Mouse (Mus musculus) gastrocnemius, postnatal 4 days (tissue): Measurements from ENCODE around the gene D630045J12Rik. TPM values are rescaled to one million over a fixed set of nuclear protein-coding genes. Genes with fewer than 3 reads are reported as not detected.

ENCODE experiments used
- DNase-seq, 2 experiments: peaks; one replicate each; pipeline ENCODE4 v3.0.0; 2021 to 2022; ENCODE audit warnings: low spot score in 2 of 2, mixed read lengths in 2 of 2
- total RNA-seq, 2 experiments: library from RNA; stranded (reverse); gene quantifications; 2 replicates each; pipeline ENCODE4 v1.2.3; 2021

D630045J12Rik gene
- total RNA-seq, 2 experiments from 2014 or later = 4.0 to 4.6 TPM

DNA sequence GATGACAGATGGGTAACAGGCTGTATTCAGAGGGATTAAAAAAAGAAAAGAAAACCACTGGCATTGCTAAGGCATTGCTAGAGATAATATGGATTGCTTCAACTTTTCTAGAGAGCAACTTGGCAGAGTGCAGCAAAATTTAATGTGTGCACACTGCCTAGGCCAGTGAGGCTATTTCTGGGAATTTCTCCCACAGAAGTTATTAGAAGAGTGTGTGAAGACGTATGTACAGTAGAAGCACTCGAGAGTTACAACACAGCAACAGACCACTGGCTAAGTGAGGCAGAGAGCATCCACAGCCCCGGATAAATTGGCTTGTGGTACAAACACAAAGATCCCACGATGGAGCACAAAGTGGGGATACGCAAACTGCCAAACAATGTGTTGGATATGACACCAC lies 11.0 kb downstream of the D630045J12Rik start:
- DNase-seq = no peak

DNA sequence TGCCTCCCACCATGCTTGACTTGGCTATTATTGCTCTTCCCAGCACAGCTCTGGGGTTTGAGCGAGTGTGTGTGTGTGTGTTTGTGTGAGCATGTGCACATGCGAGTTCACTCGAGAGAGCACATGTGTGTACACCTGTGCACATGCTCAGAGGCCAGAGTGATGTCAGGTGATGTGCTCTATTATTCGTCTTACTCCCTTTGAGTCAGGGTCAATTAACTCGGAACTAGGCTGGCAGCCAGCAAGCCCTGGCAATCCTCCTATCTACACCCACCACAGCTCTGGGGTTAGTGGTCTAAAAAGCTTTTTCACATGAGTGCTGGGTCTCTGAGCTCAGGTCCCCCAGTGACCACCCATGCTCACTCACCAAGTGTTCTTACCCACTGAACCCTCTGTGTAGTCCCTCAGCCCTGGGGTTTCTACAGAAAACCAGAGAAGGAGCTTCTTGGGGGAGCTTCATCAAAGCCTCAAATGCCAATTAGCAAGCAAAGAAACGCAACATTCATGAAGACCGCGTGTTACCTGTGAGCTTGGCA lies 11.4 kb downstream of the D630045J12Rik start:
- DNase-seq = no peak

DNA sequence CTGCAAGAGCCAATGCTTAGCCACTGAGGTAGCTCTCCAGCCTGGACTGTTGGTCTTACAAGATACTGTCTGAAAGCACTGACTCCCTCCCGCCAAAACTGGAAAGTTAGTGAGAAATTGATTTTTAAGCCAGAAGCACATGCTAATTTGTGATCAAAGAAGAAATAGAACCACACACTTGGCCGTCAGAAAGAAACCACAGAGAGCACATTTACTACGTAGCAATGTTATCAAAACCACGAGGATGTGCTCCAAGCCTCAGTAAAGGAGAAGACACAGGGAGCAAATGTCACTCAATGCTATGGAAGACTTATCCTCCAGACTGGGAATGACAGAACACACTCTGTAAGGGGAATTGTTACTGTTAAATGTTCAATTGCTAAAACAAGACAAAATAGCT lies 12.3 kb downstream of the D630045J12Rik start:
- DNase-seq = no peak

DNA sequence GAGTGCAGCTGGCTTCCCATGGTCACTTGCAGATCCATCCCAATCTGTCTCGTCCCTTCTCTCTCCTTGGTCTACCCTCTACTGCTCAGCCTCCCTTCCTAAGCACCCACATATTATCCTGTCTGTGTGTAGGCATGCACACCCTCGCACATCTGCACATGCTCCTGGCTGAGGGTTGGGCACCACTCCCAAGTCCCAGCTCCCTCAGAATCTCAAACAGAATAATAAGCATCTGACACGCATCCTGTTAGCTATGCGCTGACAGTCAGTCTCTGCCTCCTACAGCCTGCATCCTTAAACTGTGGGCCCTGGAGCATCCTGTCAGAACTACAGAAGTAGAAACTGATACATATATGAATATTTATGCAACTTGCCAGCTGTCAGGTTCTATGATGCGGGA lies 13.2 kb downstream of the D630045J12Rik start:
- no peak for DNase-seq

DNA sequence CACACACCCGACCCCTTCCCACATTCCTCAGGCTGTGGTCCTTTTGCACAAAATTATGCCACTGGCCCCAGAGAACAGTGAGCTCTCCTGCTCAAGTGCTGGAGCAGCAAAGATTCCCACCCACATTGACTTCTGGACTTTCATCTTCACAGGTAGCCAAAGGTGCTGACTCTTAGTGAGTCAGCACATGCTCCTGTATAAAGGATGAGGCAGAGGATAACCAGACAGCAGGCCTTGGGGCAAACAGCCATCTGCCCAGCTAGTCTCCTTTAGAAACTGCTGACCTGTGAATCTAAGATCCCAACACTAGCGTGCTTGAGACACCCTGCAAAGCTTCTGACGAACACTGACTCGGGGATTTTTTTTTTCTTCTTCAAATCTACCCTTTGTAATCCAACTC lies 15.4 kb downstream of the D630045J12Rik start:
- DNase-seq = no peak

DNA sequence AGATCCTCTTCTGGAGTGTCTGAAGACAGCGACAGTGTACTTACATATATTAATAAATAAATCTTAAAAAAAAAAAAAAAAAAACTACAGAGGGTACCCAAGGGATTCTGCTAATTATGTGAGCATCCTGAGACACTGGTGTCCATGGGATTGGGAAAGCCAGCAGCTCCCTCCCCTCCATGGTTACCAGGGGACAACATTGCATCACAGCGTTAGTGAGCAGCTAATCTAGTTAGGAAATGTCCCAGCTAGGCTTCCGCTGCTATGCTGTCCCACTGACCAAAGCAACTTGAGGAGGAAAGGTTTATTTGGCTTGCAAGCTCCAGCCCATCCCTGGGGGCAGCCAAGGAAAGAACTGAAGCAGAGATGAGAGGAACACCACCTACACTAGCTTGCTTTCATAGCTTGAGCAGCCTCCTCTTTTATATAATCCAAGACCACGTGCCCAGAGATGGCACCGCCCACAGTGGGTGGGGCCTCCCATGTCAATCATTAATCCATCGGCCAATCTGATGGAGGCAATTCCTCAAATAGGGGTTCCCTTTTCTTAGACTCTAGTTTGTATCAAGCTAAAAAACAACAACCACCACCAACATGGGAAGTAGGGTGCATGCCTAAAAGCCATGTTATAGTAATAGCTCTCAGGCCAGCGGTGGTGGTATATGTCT lies 17.7 kb downstream of the D630045J12Rik start:
- no peak for DNase-seq

DNA sequence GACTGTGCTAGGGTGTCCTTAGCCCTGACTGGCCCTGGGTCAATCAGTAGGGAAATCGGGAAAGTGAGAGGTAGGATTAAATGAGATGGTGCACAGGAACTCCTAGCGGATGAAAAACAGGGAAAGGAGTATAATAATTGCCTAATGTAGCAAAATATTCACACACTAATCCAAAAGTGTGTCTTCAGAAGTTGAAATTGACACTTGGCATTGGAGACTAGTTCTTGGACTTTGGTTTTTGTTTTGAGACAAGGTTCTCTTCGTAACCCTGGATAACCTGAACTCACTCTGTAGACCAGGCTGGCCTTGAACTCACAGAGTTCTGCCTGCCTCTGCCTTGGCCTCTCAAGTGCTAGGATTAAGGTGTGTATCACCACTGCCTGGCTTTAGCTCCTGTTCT lies 20.0 kb downstream of the D630045J12Rik start:
- no peak for DNase-seq

DNA sequence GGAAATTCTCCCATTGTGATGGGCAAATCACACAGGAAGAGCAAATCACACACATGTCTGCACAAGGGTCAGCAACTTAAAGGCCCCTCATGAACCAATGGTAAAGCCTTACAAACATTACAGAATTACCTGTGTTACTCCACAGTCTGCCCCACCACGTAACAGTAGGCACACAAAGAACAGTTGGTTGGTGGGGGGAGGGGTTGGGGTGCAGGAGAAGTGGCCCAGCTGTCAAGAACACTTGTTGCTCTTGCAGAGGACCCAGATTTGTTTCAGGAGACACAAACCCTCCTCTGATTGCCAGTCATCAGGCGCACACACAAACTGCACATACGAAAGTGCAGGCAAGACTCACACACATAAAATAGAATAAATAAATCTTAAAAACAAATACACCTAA lies 20.9 kb downstream of the D630045J12Rik start:
- no peak for DNase-seq

DNA sequence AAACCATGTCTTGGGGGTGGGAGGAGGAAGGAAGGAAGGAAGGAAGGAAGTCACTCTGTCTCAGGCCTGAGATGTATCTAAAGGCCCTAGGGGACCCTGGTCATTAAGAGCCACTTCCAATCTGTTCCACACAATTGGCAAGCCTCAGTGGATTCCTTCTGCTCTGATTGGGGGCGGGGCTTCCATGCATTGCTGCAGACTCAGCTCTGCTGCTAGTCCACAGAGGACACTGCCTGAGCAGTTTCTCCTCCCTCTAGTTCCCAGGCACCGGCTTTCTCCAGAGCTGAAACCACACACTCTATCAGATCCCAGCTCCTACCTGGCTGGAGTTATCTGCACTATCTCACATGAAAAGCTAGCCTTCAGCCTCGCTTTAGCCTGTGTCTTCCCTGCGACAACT lies 21.8 kb downstream of the D630045J12Rik start:
- no peak for DNase-seq

DNA sequence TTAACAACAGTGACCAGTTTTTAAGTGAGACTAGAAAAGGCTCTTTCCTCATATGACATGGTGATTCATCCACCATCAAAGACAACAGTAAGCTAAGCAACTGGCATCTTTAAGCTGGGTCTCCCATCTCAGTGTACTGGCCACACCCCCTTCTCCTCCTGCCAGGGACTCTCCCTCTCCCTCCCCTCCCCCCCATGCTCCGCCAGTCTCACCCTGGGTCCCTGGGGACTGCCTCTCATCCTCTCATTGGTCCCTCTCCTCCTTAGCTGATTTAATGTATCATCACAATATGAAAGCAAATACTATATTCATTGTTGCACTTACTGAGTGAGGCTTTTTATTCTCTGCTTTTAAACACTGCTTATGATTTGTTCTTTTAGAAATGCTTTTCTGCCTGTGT lies 29.7 kb downstream of the D630045J12Rik start:
- DNase-seq = no peak

DNA sequence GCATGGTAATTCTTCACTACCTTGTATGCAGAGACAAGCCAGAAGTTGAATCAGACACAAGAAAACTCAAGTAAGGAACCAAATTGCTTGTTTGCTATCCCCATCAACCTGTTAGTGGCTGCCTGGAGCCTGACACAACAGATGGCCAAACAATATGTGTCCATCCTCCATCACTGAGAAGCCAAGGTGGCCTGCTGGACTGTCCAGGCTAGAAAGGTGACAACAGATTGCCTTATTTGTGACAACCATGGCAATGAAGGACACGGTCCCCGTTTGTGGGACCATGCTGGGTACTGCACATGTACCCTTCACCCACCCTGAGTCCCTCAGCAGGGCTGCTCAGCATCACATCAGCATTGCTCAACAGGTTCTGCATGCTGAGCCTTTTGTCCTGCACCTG lies 34.5 kb downstream of the D630045J12Rik start:
- DNase-seq = no peak

DNA sequence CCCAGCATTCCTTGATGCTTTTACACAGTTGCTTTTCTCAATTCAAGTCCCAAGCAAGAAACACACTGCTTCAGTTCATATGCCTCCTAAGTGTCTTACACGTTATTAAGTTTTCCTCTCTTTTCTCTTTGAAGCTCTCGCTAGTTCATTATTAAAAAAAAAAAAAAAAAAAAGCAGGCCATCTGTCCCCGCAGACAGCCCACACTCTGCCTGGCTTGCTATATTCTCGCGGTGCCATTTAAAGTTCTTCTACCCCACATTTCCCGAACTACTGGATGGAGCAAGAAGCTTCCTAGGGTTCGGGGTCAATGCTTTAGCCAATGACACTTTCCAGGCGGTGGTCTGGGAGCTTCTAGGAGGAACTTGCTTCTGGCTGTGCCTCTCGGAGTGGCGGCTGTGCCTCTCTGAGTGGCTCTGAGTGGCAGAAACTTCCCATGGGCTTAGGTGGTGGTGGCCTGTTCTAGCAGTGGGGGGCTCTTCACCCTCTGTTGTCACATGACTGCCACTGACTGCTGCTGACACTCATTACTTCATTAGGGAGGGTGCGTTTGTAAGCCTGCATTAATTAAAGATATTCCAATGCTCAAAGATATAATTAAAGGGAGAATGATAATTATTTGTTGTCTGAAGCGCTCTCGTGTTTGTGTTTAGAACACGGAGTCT lies 38.2 kb downstream of the D630045J12Rik start:
- DNase-seq = no peak

DNA sequence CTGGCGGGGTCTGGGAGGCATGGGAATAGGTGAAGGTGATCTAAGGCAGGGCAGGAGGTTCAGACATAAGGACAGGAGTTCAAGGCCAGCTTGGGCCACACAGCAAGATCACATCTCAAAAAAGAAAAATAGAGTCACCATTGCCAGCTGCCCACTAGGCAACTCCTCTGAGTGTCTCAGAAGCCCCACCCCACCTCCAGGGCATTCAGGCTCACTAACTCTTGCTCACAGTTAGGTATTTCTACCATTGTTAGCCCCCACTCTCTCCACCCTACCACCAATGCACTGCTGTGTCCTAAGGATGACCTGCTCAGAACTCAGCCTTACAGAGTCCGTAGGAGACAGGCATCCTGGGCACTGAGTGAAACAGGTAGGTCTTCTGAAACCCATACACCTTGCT lies 46.2 kb downstream of the D630045J12Rik start:
- DNase-seq = no peak

DNA sequence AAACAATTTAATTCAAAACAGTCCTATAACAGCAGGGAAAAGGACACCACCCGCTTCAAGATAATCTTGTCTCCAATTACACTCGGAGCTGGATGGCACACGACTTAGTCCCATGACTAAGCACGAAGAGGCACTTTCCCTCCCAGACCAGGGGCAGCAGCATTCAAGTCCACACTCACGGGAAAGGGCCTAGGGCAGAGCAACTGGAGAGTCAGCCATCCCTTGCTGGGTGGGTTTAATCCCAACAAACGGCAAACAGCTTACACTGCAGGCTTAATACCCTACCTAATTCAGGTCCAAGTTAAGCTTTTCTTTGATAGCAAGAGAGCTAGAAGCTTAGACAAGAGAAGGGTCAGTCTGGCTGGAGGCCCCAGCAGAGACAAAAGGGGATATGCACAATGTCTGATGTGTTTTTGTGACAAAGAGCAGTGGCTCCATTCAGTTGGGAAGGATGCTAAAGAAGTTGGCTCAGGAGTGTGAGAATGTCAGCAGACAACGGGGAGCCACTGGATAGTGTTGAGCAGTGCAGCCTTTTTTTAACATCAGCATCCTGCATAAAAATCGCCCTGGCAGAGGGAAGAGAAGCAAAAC lies 46.8 kb downstream of the D630045J12Rik start:
- DNase-seq = no peak

DNA sequence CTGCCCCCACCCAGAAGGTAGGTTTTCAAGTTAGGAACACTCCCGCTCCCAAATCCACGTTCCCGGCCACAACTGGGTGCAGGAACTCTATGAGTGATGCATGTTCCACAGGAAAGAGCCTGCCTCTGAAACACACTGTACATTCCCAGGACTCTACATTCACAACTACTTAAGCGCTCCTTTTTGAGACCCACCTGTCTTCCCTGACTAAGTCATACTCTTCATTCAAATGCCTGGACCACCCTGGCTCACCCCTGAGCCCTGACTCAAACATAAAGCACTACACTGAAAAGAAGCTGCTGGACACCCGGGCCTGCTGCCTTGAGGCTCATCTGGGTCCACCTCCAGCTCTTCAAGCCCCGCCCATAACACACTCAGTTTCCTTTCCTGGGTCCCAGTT lies 48.4 kb downstream of the D630045J12Rik start:
- DNase-seq = no peak

DNA sequence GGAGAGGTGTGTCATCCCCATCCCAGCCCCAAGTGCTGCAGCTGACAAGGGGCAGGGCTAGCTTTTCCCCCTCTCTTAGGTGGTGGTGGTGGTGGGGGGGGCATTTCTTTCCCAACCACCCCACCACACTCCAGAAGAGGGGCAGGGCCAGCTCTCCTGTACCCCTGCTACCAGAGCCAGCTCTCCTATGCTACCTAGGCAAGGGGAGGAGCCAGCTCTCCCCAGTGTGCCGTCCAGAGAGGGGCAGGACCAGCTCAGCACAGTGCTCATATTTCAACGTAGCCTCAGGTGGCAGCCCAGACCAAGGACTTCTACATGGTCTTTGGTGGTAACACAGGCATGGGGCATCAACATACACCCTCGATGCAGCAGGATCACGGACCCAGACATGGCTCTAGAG lies 50.0 kb downstream of the D630045J12Rik start:
- DNase-seq = no peak

DNA sequence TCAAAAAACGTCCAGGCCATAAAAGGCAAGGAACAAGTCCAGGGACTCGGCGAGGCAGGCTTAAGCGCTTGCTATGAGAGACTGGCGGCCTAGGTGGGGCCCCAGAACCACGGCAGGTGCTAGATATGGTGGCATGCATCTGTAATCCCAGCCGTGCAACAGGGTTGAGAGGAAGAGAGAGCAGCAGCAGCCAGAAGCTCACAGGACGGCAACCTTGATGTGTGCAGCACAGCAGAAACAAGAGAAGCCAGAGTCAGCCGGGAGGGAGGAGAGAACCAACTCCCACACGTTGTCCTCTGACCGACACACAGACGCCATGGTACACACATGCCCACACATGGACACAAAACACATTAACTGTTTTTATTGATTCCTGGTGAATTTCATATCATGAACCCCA lies 51.0 kb downstream of the D630045J12Rik start:
- DNase-seq = no peak

DNA sequence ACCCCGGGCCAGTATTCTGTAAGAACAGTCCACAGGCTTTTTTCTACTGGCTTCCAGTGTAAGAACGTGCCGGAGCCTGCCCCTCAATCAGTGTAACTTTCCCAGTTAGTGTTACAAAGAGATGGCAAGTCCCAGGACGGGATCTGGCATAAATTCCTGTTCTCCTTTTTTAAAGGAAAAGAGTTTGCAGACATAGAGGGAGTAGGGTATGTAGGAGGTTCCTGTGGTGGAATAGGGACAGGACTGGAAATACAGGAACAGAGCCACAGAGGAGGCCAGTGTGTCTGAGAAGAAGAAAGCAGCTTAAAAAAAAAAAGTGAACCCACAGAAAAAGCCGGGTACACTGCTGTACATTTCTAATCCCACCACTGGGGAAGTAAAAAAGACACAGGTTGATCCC lies 52.3 kb downstream of the D630045J12Rik start:
- DNase-seq = no peak

DNA sequence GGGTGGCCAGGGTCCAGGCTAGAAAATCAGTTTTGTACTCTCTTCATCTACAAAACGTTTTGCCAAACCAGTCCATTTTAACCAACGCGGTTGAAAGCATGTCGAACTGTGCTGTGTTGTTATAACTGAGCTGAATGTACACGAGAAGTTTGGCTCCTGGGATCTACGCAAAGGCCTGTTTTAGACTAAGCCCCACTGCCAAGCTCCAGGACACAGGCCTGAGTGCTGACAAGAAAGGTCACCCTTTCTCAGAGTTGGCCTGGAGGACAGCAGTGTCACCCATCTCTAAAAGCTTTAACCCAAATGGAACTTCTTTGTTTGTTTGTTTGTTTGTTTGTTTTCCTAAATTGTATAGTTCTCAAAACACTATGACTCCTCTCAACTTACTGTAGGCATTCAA lies 54.2 kb downstream of the D630045J12Rik start:
- DNase-seq = no peak

DNA sequence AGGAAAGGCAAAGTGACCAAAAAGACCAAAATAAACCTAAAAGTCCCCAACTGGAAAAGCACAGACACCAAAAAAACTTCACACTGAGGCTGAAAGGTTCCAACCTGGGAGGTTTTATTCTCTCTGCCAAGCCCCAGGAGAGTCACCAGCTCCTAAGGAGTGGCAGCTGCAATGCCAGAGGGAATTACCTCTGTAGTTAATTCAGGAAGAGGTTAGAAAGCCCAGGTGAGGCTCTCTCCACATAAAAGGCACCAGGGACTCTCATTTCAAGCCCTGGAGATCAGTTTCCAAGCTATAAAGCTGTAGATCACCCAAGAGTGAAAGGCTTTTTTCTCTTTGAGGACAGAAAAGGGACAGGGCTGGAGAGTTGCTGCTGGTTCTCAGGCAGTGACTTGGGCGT lies 55.1 kb downstream of the D630045J12Rik start:
- DNase-seq = no peak

DNA sequence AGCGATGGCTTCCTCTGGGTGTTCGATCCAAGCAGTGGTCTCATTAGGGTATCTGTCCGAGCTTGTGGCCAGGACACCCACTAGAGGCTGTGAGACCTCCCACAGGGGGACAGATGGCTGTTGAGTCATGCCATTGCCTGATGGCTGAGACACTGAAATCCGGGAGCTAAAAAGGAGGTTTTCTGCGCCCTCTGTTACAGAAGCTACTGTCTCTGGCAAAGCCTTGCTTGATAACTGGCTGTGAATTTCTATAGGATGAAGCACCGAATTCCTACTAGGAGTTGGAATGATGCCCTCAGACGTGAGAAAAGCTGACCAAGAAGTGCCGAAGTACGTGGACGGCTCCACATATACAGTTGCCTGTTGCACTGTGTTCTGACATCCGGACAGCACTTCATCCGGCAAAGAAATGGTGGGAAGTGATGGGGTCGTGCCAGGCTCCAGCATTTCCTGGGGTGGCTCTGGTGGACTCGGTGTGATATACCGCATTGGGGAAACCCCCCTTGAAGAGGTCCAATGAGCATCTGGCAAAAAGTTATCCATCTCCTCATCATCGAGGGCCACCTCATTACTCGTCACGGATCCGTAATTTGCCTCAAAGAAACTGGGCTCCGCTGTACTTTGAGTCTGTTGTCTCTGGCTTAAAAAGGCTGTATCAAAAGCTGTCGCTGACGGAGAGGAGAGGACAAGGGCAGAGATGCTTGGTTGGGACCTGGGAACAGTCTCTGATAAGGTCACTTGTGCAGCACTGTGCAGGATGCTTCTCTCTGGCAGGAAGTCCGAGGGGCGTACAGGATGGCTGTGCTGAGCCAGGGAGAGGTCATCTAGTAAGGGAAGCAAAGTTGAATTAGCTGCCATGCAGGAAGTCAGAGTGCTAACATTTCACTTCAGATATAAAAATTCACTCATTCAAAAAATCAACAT lies 57.3 kb downstream of the D630045J12Rik start:
- DNase-seq = no peak
